In genomic region chr12:34194116-34194515, GRCm38 (mm10) we compare ENCODE assay signal across 16 mouse cellular contexts.
"Had no signal": no experiment of that assay in that cellular context is flagged by ENCODE, and none has a peak within 500 bp of the region (broad histone marks: within the 10 kb centered on the region; RNA-seq: fewer than 3 reads in every experiment).

No protein-coding gene starts in this region.

- H3K4me1 ChIP-seq: neural tube, embryonic 13.5 days; neural tube, embryonic 15.5 days; stomach, embryonic 15.5 days had no signal

- H3K4me3 ChIP-seq: neural tube, embryonic 13.5 days; neural tube, embryonic 15.5 days; stomach, embryonic 15.5 days had no signal

- H3K36me3 ChIP-seq: neural tube, embryonic 13.5 days; neural tube, embryonic 15.5 days; stomach, embryonic 15.5 days had no signal

- H3K27ac ChIP-seq: neural tube, embryonic 13.5 days; neural tube, embryonic 15.5 days; stomach, embryonic 15.5 days; stomach, postnatal 0 days had no signal

- H3K4me2 ChIP-seq: neural tube, embryonic 13.5 days; neural tube, embryonic 15.5 days; stomach, embryonic 15.5 days had no signal

- H3K27me3 ChIP-seq: neural tube, embryonic 13.5 days; neural tube, embryonic 15.5 days; stomach, embryonic 15.5 days had no signal

- DNase-seq: retina, postnatal 1 day; right cerebral cortex, adult 18-20 months; right cerebral cortex, postnatal 14 days; right cerebral cortex, postnatal 25 days; right cerebral cortex, postnatal 4 days; spleen, adult 18-20 months; thymus, adult 18-20 months; thymus, adult 2 months; thymus, postnatal 14 days; thymus, postnatal 25 days; thymus, postnatal 36 days; thymus, postnatal 4 days had no signal

- H3K9me3 ChIP-seq: neural tube, embryonic 13.5 days; neural tube, embryonic 15.5 days; stomach, embryonic 15.5 days had no signal

- H3K9ac ChIP-seq: neural tube, embryonic 13.5 days; neural tube, embryonic 15.5 days; stomach, embryonic 15.5 days had no signal
